In genomic region chr17:24580287-24580686, GRCm38 (mm10) we compare ENCODE assay signal across 28 mouse cellular contexts.
"Had no signal": no experiment of that assay in that cellular context is flagged by ENCODE, and none has a peak within 500 bp of the region (broad histone marks: within the 10 kb centered on the region; RNA-seq: fewer than 3 reads in every experiment).

No protein-coding gene starts in this region.

- H3K27me3 ChIP-seq: heart, embryonic 12.5 days; hindbrain, embryonic 12.5 days; intestine, embryonic 15.5 days; limb, embryonic 12.5 days; liver, embryonic 13.5 days; liver, embryonic 15.5 days had no signal

- H3K4me1 ChIP-seq: heart, embryonic 12.5 days; hindbrain, embryonic 10.5 days; hindbrain, embryonic 12.5 days; intestine, embryonic 15.5 days; limb, embryonic 10.5 days had no signal

- H3K4me2 ChIP-seq: heart, embryonic 12.5 days; hindbrain, embryonic 12.5 days; hindbrain, embryonic 14.5 days; intestine, embryonic 15.5 days; limb, embryonic 12.5 days; liver, embryonic 11.5 days; liver, embryonic 13.5 days; liver, embryonic 15.5 days had no signal

- H3K27ac ChIP-seq: gastrocnemius, adult 2 months; heart, adult 2 months; hindbrain, embryonic 10.5 days; hindbrain, embryonic 12.5 days; hindbrain, embryonic 14.5 days; intestine, embryonic 15.5 days; limb, embryonic 10.5 days; limb, embryonic 12.5 days; liver, embryonic 13.5 days; liver, embryonic 15.5 days had no signal

- H3K9ac ChIP-seq: heart, embryonic 12.5 days; hindbrain, embryonic 12.5 days; hindbrain, embryonic 14.5 days; intestine, embryonic 15.5 days; limb, embryonic 12.5 days; liver, embryonic 13.5 days; liver, embryonic 15.5 days; liver, postnatal 0 days had no signal

- H3K4me3 ChIP-seq: gastrocnemius, adult 2 months; heart, adult 2 months; heart, embryonic 12.5 days; hindbrain, embryonic 10.5 days; hindbrain, embryonic 12.5 days; intestine, embryonic 15.5 days; left cerebral cortex, adult 2 months; limb, embryonic 10.5 days; limb, embryonic 12.5 days; liver, embryonic 13.5 days; liver, embryonic 15.5 days had no signal

- DNase-seq: gastrocnemius, adult 2 months; gastrocnemius, postnatal 10 days; gastrocnemius, postnatal 25 days; heart, adult 2 months; heart, postnatal 10 days; heart, postnatal 4 days; kidney, adult 18-20 months; kidney, adult 9 months; kidney, postnatal 14 days; kidney, postnatal 36 days; layer of hippocampus, adult 9-11 months; liver; liver, embryonic 13.5 days; liver, postnatal 0 days; lung, adult 2 months had no signal

- ATAC-seq: hindbrain, embryonic 16.5 days; inflammation-experienced regulatory T-cells, adult 6 months; intestine, embryonic 15.5 days; intestine, postnatal 0 days; liver, postnatal 0 days had no signal

- H3K9me3 ChIP-seq: heart, embryonic 12.5 days; hindbrain, embryonic 10.5 days; hindbrain, embryonic 12.5 days; intestine, embryonic 15.5 days; limb, embryonic 10.5 days; limb, embryonic 12.5 days; liver, embryonic 13.5 days; liver, embryonic 15.5 days had no signal
